Mouse (Mus musculus): ENCODE data around the gene Col27a1.

GRCm38 (mm10) chr4:63170061-63170460 lies 43.7 kb upstream of the Col27a1 start:
- no peak for TF ChIP-seq CTCF (IDR thresholded peaks at IDR 0.05; ENCODE audit: low read depth)
- no peak for TF ChIP-seq EP300 (IDR thresholded peaks at IDR 0.05; ENCODE audit: low read depth)

Measured in liver, embryonic 14.5 days (tissue).